Mouse (Mus musculus): ENCODE results near the gene Sgsh. TPM values are rescaled to one million over a fixed set of nuclear protein-coding genes. Genes with fewer than 3 reads are reported as not detected.

The Sgsh gene
- total RNA-seq, 2 experiments from 2014 or later, result 5.0 to 6.3 TPM

DNA sequence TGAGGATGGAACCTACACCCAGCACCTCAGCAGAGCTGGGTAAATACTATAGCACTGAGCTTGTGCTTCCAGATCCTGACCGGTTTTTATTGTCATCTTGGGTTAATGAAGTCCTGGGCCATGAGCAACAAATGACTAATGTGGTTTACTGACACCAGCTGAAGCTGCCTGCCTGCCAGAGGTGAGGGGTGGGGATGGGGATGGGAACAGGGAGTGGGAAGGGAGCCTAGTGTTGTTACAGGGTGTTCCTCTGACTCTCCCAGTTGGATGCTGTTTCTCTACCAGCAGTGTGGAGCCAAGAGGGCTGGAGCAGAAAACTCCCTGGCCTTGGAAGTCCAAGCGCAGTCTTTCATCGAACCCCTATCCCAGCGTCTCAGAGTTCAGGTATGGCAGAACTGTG, 38.6 kb downstream of the Sgsh start:
- no peak for TF ChIP-seq CTCF (conservative IDR thresholded peaks at IDR 0.05)
- H3K27ac ChIP-seq, result no peak overlapping the region
- H3K4me3 ChIP-seq, result no peak overlapping the region
- no peak for DNase-seq (ENCODE audit: low spot score in 2 of 2)

DNA sequence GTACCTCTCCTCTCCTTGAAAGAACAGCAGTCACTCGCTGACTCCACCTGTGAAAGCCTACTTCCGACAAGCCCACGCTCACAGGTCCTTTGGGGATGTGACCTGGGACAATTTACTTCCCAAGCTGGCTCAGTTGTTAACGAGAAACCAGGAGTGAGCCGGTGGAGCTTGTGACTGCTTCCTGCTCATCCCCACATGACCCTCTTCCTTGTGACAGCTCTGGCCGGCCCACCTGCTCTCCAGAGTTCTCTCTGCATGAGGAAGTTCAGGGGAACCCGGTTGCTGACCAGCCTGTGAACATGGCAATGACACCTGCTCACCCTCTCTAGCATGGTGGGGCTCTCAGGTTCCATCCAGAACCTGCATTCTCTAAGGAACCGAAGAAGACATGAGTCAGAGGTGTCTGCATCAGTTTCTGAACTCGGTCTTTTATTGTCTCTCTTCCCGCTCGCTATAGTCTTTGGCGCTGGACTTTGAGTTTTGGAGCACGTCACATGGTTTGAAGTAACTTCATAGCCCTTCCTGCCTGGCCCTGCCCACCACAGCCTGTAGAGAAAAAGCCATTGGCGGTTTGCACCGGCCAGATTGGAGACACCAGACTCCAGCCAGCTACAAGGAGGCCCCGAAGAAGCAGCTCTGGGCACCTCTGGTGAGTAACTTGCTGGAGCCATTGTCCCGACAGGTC, 40.9 kb downstream of the Sgsh start:
- DNase-seq (ENCODE audit: low spot score in 2 of 2), result no peak
- TF ChIP-seq CTCF (conservative IDR thresholded peaks at IDR 0.05), result no peak
- H3K27ac ChIP-seq, result no peak overlapping the region
- H3K4me3 ChIP-seq, result no peak overlapping the region

GRCm38 (mm10) chr11:119310621-119311020, 44.7 kb downstream of the Sgsh start:
- no peak for TF ChIP-seq CTCF (conservative IDR thresholded peaks at IDR 0.05)
- Histone ChIP-seq H3K27ac (no peak overlapping the region), H3K4me3 (no peak overlapping the region)
- DNase-seq (ENCODE audit: low spot score in 2 of 2), result no peak

DNA sequence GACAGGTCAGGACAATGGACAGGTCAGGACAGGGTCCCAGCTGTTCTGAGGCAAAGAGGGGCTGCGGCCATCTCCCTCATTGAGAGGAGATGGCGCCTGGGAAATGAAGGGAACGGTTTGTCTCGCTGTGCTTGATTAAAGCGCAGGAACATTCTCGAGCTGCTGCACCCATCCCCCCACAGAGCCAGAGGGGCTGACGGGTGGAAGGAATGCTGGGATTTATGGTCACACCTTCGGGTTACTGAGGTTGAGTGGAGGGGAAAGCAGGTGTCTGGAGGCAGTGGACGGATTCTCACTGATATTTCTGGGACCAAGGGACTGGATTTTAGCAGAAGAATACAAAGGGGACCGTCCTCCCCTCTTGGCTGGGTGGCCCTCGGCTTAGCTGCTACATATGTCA, 47.4 kb downstream of the Sgsh start:
- no peak overlapping the region for H3K4me3 ChIP-seq
- no peak for TF ChIP-seq CTCF (conservative IDR thresholded peaks at IDR 0.05)

DNA sequence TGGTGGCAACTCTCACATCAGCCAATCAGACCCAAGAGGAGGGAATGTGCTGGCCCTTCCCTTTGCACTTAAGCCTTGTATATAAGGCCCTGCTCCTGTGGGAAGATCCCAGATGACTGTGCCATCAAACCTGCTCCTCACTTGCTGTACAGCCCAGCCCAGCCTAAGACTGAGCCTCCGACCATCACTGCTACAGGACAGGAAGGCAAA, 47.8 kb downstream of the Sgsh start, which contains the start of gene Card14:
Card14 (plus strand) TSS at position 111 of the 210 bp plus-strand sequence.
- no peak for TF ChIP-seq CTCF (conservative IDR thresholded peaks at IDR 0.05)
- Histone ChIP-seq H3K4me3 (no peak within 1 kb of the TSS), H3K27ac (no peak within 1 kb of the TSS)
- DNase-seq (ENCODE audit: low spot score in 2 of 2), result no peak

More for the DNA sequence above, 47.4 kb downstream of the Sgsh start:
- no peak for DNase-seq (ENCODE audit: low spot score in 2 of 2)
- no peak overlapping the region for H3K27ac ChIP-seq

- no peak overlapping the region for H3K4me3 ChIP-seq
- H3K27ac ChIP-seq, result no peak overlapping the region
- TF ChIP-seq CTCF (conservative IDR thresholded peaks at IDR 0.05), result no peak
- no peak for DNase-seq (ENCODE audit: low spot score in 2 of 2)
These were observed 48.3 kb downstream of the Sgsh start for GRCm38 (mm10) chr11:119306762-119307657.

GRCm38 (mm10) chr11:119304904-119305712, 50.2 kb downstream of the Sgsh start:
- no peak for DNase-seq (ENCODE audit: low spot score in 2 of 2)
- Histone ChIP-seq H3K4me3 (no peak overlapping the region), H3K27ac (no peak overlapping the region)
- TF ChIP-seq CTCF (conservative IDR thresholded peaks at IDR 0.05), result peak; percentile 84

GRCm38 (mm10) chr11:119300986-119301385, 54.4 kb downstream of the Sgsh start:
- DNase-seq (ENCODE audit: low spot score in 2 of 2), result no peak
- no peak for TF ChIP-seq CTCF (conservative IDR thresholded peaks at IDR 0.05)
- Histone ChIP-seq H3K4me3 (no peak overlapping the region), H3K27ac (peak overlapping the region; percentile 96; the same call in 1 of the 2 replicates)

DNA sequence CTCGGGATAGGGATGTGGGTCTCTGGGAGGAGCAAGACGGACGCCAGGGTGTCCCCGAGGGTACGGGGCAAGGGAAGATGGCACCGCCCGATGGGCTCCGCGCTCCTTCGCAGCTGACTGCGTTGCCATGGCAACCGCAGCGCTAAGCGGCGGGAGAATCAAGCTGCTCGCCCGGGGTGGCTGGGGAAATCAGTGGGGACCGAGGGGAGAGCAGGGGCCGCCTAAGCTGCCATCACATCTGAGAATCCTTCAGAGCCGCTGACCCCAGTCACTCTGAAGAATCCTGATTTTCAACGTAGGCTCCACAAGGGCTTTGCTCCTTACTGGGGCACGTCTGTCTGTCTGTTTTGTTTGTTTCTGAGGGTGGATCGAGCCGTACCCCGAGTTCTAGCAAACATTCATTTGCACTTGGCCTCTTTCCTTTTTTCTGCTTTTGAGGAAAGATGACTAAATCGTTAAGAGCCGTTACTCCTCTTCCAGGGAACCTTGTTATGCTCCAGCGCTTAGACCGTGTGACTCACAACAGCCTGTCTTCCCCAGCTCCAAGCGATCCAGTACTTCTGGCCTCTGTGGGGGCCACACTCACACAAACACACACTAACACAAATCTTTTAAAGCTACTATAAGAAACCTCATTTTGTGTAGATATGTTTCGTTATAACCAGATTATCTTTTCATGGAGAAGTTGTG, 54.9 kb downstream of the Sgsh start:
- peak overlapping the region; percentile 86 for H3K4me3 ChIP-seq
- TF ChIP-seq CTCF (conservative IDR thresholded peaks at IDR 0.05), result no peak
- no peak for DNase-seq (ENCODE audit: low spot score in 2 of 2)
- H3K27ac ChIP-seq, result peak overlapping the region; percentile 96

- no peak for TF ChIP-seq CTCF (conservative IDR thresholded peaks at IDR 0.05)
- H3K4me3 ChIP-seq, result peak within 1 kb of the TSS; percentile 86
- peak; percentile 91 to 96 for DNase-seq (ENCODE audit: low spot score in 2 of 2)
- peak within 1 kb of the TSS; percentile 96 for H3K27ac ChIP-seq
These were observed 55.7 kb downstream of the Sgsh start, which contains the start of gene Eif4a3 for GRCm38 (mm10) chr11:119299391-119300245. Gene Eif4a3 (minus strand): TSS chr11:119300089.

DNA sequence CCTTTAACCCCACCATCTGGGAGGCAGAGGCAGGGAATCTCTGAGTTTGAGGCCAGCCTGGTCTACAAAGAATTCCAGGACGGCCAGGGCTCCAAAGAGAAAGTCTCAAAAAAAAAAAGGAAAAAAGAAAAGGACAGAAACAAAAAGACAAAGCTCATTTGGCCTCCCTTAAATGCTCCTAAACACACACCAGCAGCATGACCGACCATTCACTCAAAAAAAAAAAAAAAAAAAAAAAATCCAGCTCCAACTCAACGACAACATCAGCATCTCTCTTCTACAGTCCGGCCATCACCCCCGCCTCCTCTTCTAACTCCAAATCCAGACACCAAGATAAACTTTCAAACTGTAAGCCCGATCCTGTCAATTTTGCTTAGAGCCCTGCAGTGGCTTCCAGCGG, 56.4 kb downstream of the Sgsh start:
- Histone ChIP-seq H3K4me3 (peak overlapping the region; percentile 86), H3K27ac (peak overlapping the region; percentile 96; the same call in 1 of the 2 replicates)
- no peak for DNase-seq (ENCODE audit: low spot score in 2 of 2)
- TF ChIP-seq CTCF (conservative IDR thresholded peaks at IDR 0.05), result no peak

DNA sequence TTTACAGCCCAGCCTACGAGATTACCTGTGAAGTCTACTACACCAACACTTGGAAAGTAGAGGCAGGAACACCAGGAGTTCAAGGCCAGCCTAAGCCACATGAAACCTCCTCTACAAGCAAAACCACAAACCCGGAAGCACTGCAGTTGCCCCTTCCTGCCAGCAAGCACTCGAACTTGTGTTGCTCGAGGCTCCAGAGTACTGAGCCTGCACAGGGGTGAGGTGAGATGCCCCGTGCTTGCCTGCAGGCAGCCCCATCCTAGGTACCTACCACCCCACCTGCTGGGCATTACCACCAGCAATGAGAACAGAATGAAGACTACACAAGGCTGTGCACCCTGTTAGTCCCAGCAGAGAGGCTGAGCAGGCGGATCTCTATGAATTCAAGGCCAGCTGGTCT, 57.3 kb downstream of the Sgsh start:
- TF ChIP-seq CTCF (conservative IDR thresholded peaks at IDR 0.05), result no peak
- no peak overlapping the region for H3K4me3 ChIP-seq
- H3K27ac ChIP-seq, result no peak overlapping the region
- DNase-seq (ENCODE audit: low spot score in 2 of 2), result no peak

Small RNA genes lying within 50 kb of the gene (microRNA-seq; reads per million reads assigned to microRNA genes)
- 0.32 to 0.37 reads per million in 2 experiments for gene Mir1932

Other genes with a start within 250 kb of the Sgsh start
- 10 to 100 TPM; 44.0 to 44.1 TPM for gene Tbc1d16, start 127.0 kb downstream of the Sgsh start, total RNA-seq (2021)
- 1 to 10 TPM; 2.8 to 4.1 TPM for gene Ccdc40, start 127.0 kb downstream of the Sgsh start, total RNA-seq (2021)
- 100 to 1,000 TPM; 323 to 324 TPM for gene Gaa, start 87.6 kb downstream of the Sgsh start, total RNA-seq (2021)
- gene Eif4a3, start 55.4 kb downstream of the Sgsh start, total RNA-seq (2021), result 10 to 100 TPM; 90.8 to 92.2 TPM
- gene Card14, start 47.8 kb downstream of the Sgsh start, total RNA-seq (2021), result 1 to 10 TPM in 1 of 2 experiments, under 1 TPM in 1; 0.77 to 1.0 TPM
- gene Slc26a11, start within 50 bp of the Sgsh start, total RNA-seq (2021), result 1 to 10 TPM; 4.9 to 6.7 TPM
- gene Rnf213, start 37.6 kb upstream of the Sgsh start, total RNA-seq (2021), result 1 to 10 TPM; 3.1 to 4.1 TPM
- 10 to 100 TPM; 35.8 to 35.9 TPM for gene Endov, start 135.8 kb upstream of the Sgsh start, total RNA-seq (2021)
- gene Nptx1, start 192.2 kb upstream of the Sgsh start, total RNA-seq (2021), result 100 to 1,000 TPM; 475 to 499 TPM
- 10 to 100 TPM; 62.3 to 66.1 TPM for gene Rptor, start 247.4 kb upstream of the Sgsh start, total RNA-seq (2021)

Data from layer of hippocampus, adult 2 months (tissue).